Mouse (Mus musculus): ENCODE measurements around the gene Tspan18.

- TF ChIP-seq CTCF (IDR thresholded peaks at IDR 0.05; ENCODE audit: control insufficient read depth, insufficient read depth, insufficient read length) (no peak), USF1 (IDR thresholded peaks at IDR 0.05; ENCODE audit: low read depth) (no peak), MYOD1 (IDR thresholded peaks at IDR 0.05; ENCODE audit: control insufficient read depth, insufficient read length, low read depth) (no peak)
These were observed 133.5 kb downstream of the Tspan18 start for GRCm38 (mm10) chr2:93200681-93201340.

Data from C2C12 (cell line).